8 mouse cellular contexts compared by ENCODE assay signal in the genomic region with DNA sequence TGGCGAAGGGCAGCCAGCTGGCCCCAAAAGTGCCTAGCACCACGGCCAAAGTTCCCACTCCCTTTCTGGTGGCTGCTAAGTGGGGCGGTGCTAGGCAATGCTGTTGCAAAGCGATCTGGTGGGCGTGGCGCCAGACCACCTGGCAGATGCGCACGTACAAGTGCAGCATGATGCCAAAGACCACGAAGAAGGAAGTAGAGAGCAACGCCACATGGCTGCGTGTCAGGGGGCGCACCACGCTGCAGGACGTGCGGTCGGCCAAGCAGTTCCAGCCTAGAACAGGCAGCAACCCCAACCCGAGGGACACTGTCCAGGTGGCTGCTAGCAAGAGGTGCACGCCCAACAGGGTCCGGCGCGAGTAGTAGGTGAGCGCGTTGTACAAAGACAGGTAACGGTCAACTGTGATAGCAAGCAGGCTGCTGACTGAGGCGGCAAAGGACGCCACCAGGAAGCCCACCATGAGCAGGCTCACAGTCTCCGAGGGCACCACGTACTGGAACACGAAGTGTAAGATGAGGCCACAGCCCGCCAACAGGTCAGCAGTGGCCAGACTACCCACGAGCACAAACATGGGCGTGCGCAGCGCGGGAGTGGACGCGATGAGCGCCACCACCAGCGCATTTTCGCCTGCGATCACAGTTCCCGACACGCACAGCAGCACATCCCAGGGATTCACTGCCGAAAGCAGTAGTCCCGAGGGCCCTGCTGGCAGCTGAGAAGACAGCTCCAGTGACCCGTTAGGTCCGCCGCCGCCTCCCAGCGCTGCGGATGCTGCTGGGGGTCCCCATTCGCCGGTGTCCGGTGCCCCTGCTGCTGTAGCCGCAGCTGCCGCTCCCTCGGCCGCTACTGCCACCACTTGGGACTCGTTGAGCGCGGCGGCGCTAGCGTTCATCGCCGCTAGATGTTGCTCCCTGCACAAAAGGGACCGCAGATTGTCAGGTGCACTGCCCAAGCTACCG. TPM values are rescaled to one million over a fixed set of nuclear protein-coding genes. Genes with fewer than 3 reads are reported as not detected.
DNase-seq lines count a peak whose midpoint lies in the region; ATAC-seq and TF ChIP-seq lines count a peak whose summit lies in the region.
"Had no signal": no experiment of that assay in that cellular context is flagged by ENCODE, and none has a peak within 500 bp of the region (broad histone marks: within the 10 kb centered on the region; RNA-seq: fewer than 3 reads in every experiment).

No protein-coding gene starts in this region.

- no peak overlapping the region for H3K9ac ChIP-seq in ES-E14 (ENCODE audit: insufficient read depth, low read depth, low read length, poor library complexity, severe bottlenecking)
- H3K9ac ChIP-seq in embryonic facial prominence, embryonic 15.5 days = no peak overlapping the region
- H3K9ac ChIP-seq in neural tube, embryonic 11.5 days (ENCODE audit: low read length) = no peak overlapping the region; the same call in 1 of the 2 replicates
- H3K9ac ChIP-seq: lung, embryonic 15.5 days had no signal

- in situ Hi-C loops in ES-E14 (cut with MboI; ENCODE audit: low sequenced_read_pairs in 2 of 2, unreplicated experiment in 2 of 2) = no loop called here

- WGBS in embryonic facial prominence, embryonic 15.5 days = 3% methylated on average over 68 of the region's 68 CpGs
- 2% methylated on average over 68 of the region's 68 CpGs for WGBS in neural tube, embryonic 11.5 days
- WGBS in lung, adult 2 months = 5% methylated on average over 68 of the region's 68 CpGs

- no peaks in the 10 kb centered on the region for H3K9me3 ChIP-seq in ES-E14 (ENCODE audit: control insufficient read depth, insufficient read depth, low read depth, low read length)
- no peaks in the 10 kb centered on the region for H3K9me3 ChIP-seq in embryonic facial prominence, embryonic 15.5 days (replicated peaks)
- H3K9me3 ChIP-seq in neural tube, embryonic 11.5 days (ENCODE audit: control insufficient read depth, low read length) = no peaks in the 10 kb centered on the region
- H3K9me3 ChIP-seq: lung, embryonic 15.5 days had no signal

- no peak overlapping the region for H3K27ac ChIP-seq in ES-E14 (ENCODE audit: insufficient read depth, low read depth, low read length, poor library complexity, severe bottlenecking)
- no peak overlapping the region for H3K27ac ChIP-seq in embryonic facial prominence, embryonic 15.5 days (replicated peaks)
- H3K27ac ChIP-seq in layer of hippocampus, adult 2 months = no peak overlapping the region
- H3K27ac ChIP-seq in neural tube, embryonic 11.5 days (ENCODE audit: low read depth, low read length) = no peak overlapping the region
- H3K27ac ChIP-seq: lung, embryonic 15.5 days had no signal

- no peaks in the 10 kb centered on the region for H3K36me3 ChIP-seq in ES-E14 (ENCODE audit: control insufficient read depth, insufficient read depth, low read length, poor library complexity, severe bottlenecking)
- no peaks in the 10 kb centered on the region for H3K36me3 ChIP-seq in embryonic facial prominence, embryonic 15.5 days
- H3K36me3 ChIP-seq in neural tube, embryonic 11.5 days (ENCODE audit: control insufficient read depth, insufficient read depth, low read length) = no peaks in the 10 kb centered on the region
- H3K36me3 ChIP-seq: lung, embryonic 15.5 days had no signal

- 0 out of 2 replicates have a peak overlapping the region, but pooled peaks have one; percentile 6 for H3K4me2 ChIP-seq in embryonic facial prominence, embryonic 15.5 days (replicated peaks)
- H3K4me2 ChIP-seq in neural tube, embryonic 11.5 days (ENCODE audit: low read depth) = peak overlapping the region; percentile 62
- H3K4me2 ChIP-seq: lung, embryonic 15.5 days had no signal

- H3K27me3 ChIP-seq in embryonic facial prominence, embryonic 15.5 days = peaks cover 40% of the 10 kb centered on the region
- peaks cover 29% of the 10 kb centered on the region for H3K27me3 ChIP-seq in neural tube, embryonic 11.5 days (ENCODE audit: control insufficient read depth, insufficient read depth, low read length)

- no peak for ATAC-seq in embryonic facial prominence, embryonic 15.5 days (ENCODE audit: insufficient number of reproducible peaks, low FRiP score, low TSS enrichment, low read depth)
- ATAC-seq in neural tube, embryonic 11.5 days (ENCODE audit: insufficient read depth, low FRiP score, low TSS enrichment) = peak; percentile 23; the same call in 1 of the 2 replicates

- no peak for TF ChIP-seq POLR2A in lung, adult 2 months (IDR thresholded peaks at IDR 0.05; ENCODE audit: borderline replicate concordance, extremely low read depth, low read depth, low read length)

- H3K4me3 ChIP-seq in ES-E14 (ENCODE audit: insufficient read depth in 1 of 2, low read depth in 1 of 2, low read length in 2 of 2, poor library complexity in 1 of 2, severe bottlenecking in 1 of 2) = peak overlapping the region; percentile 38 to 48
- peak overlapping the region; percentile 6 for H3K4me3 ChIP-seq in embryonic facial prominence, embryonic 15.5 days (replicated peaks)
- peak overlapping the region; percentile 57 for H3K4me3 ChIP-seq in layer of hippocampus, adult 2 months
- H3K4me3 ChIP-seq in neural tube, embryonic 11.5 days (ENCODE audit: low read depth, low read length) = peak overlapping the region; percentile 38
- H3K4me3 ChIP-seq in lung, adult 2 months (replicated peaks; ENCODE audit: extremely low read depth, low read depth, low read length) = no peak overlapping the region
- H3K4me3 ChIP-seq: lung, embryonic 15.5 days had no signal

- TF ChIP-seq CTCF in layer of hippocampus, adult 2 months (conservative IDR thresholded peaks at IDR 0.05) = peak; percentile 62
- no peak for TF ChIP-seq CTCF in lung, adult 2 months (IDR thresholded peaks at IDR 0.05; ENCODE audit: insufficient read depth, low read length)

- peaks cover 0 to 5% of the 10 kb centered on the region in 2 experiments; a peak in 1 of 4 replicates for H3K4me1 ChIP-seq in ES-E14 (ENCODE audit: control insufficient read depth in 2 of 2, insufficient read depth in 2 of 2, low read length in 2 of 2, poor library complexity in 1 of 2)
- no peaks in the 10 kb centered on the region for H3K4me1 ChIP-seq in embryonic facial prominence, embryonic 15.5 days
- H3K4me1 ChIP-seq in neural tube, embryonic 11.5 days (ENCODE audit: control insufficient read depth, insufficient read depth, low read length) = peaks cover 12% of the 10 kb centered on the region
- H3K4me1 ChIP-seq in lung, adult 2 months (ENCODE audit: control insufficient read depth, insufficient read depth, low read length) = no peaks in the 10 kb centered on the region
- H3K4me1 ChIP-seq: lung, embryonic 15.5 days had no signal

- DNase-seq in ES-E14 (ENCODE audit: low read depth, low spot score) = no peak
- peak; percentile 63 for DNase-seq in ZHBTc4 (ENCODE audit: low read depth, low spot score)
- DNase-seq in layer of hippocampus, adult 2 months (ENCODE audit: low spot score in 2 of 2) = peak; percentile 27 to 40
- peak; percentile 58 for DNase-seq in neural tube, embryonic 11.5 days (ENCODE audit: low spot score)
- DNase-seq in spleen, postnatal 14 days (ENCODE audit: low spot score in 2 of 2) = no peak
- no peak for DNase-seq in lung, adult 2 months

TF ChIP-seq in ES-E14, 5 proteins besides CTCF, POLR2A, EP300 and RAD21:
- no peak for TF ChIP-seq ZC3H11A (IDR thresholded peaks at IDR 0.05; ENCODE audit: borderline replicate concordance, low read depth, low read length)
- no peak for TF ChIP-seq MAFK (IDR thresholded peaks at IDR 0.05; ENCODE audit: insufficient read depth, low read depth, low read length)
- TF ChIP-seq ZNF384 (IDR thresholded peaks at IDR 0.05; ENCODE audit: low read depth, low read length) = no peak
- TF ChIP-seq HCFC1 (IDR thresholded peaks at IDR 0.05; ENCODE audit: borderline replicate concordance, insufficient read depth, low read length) = no peak
- no peak for TF ChIP-seq CHD2 (IDR thresholded peaks at IDR 0.05; ENCODE audit: low read depth, low read length)
TF ChIP-seq in ES-E14: peak in this region for 0.

RNA-seq across cellular contexts. Expression of a gene that starts 1.1 kb away (rescaled TPM):
- total RNA-seq in ES-E14 (2012; rRNA removed) = not detected in 2 replicates
- polyA plus RNA-seq in embryonic facial prominence, embryonic 15.5 days (2015; fragmentation: Nextera tagmentation; extraction: Ambion mirVana) = not detected in 2 replicates
- total RNA-seq in layer of hippocampus, adult 2 months (2021) = 1 to 10 TPM in 1 of 2 experiments, under 1 TPM in 1; 0.64 to 1.1 TPM
- not detected in 2 replicates for polyA plus RNA-seq in neural tube, embryonic 11.5 days (2014; fragmentation: Nextera tagmentation; extraction: Ambion mirVana)
- not detected in 2 replicates for polyA plus RNA-seq in lung, adult 2 months (2012; rRNA removed)
- polyA plus RNA-seq: lung, embryonic 15.5 days had no signal

Comparison
In these comparisons a context has a peak if more than half of its experiments do, and no peak if none do; other contexts are left out.
1. DNase-seq: peak in ZHBTc4 (single experiment), layer of hippocampus, adult 2 months (2 of 2) and neural tube, embryonic 11.5 days (single experiment); none in ES-E14 (single experiment), spleen, postnatal 14 days (0 of 2) and lung, adult 2 months (single experiment).